ENCODE assay signal across 12 mouse cellular contexts in genomic region chr5:130048786-130049520, GRCm38 (mm10). TPM values are rescaled to one million over a fixed set of nuclear protein-coding genes. Genes with fewer than 3 reads are reported as not detected.
A peak's percentile ranks its signal among the peaks of the same experiment; 100 is the strongest.
DNase-seq lines count a peak whose midpoint lies in the region; ATAC-seq lines count a peak whose summit lies in the region.
"Had no signal": no experiment of that assay in that cellular context is flagged by ENCODE, and none has a peak within 500 bp of the region (broad histone marks: within the 10 kb centered on the region; RNA-seq: fewer than 3 reads in every experiment).

No protein-coding gene starts in this region.

- no peaks in the 10 kb centered on the region for H3K27me3 ChIP-seq in hindbrain, embryonic 14.5 days (ENCODE audit: control insufficient read depth, insufficient read depth, low read length)
- no peaks in the 10 kb centered on the region for H3K27me3 ChIP-seq in hindbrain, embryonic 10.5 days (ENCODE audit: insufficient read depth, poor library complexity, severe bottlenecking)
- H3K27me3 ChIP-seq: embryonic facial prominence, embryonic 12.5 days; limb, embryonic 12.5 days had no signal

- no peak overlapping the region for H3K4me3 ChIP-seq in hindbrain, embryonic 14.5 days (replicated peaks; ENCODE audit: low read length)
- H3K4me3 ChIP-seq in hindbrain, embryonic 10.5 days, result no peak overlapping the region
- H3K4me3 ChIP-seq: embryonic facial prominence, embryonic 12.5 days; heart, embryonic 15.5 days; limb, embryonic 12.5 days had no signal

- H3K4me2 ChIP-seq in hindbrain, embryonic 14.5 days (replicated peaks), result no peak overlapping the region
- H3K4me2 ChIP-seq: embryonic facial prominence, embryonic 12.5 days; heart, embryonic 15.5 days; limb, embryonic 12.5 days had no signal

- H3K4me1 ChIP-seq in hindbrain, embryonic 14.5 days (replicated peaks; ENCODE audit: control insufficient read depth, insufficient read depth, low read length), result no peaks in the 10 kb centered on the region
- H3K4me1 ChIP-seq in hindbrain, embryonic 10.5 days (replicated peaks), result peaks cover 4% of the 10 kb centered on the region; the same call in 1 of the 2 replicates
- H3K4me1 ChIP-seq: embryonic facial prominence, embryonic 12.5 days; limb, embryonic 12.5 days had no signal

- intact Hi-C loops in gastrocnemius, postnatal 14 days (cut with DNase I; ENCODE audit: low total_unique reads), result loop anchor here (5.0 kb wide), 1 partner anchor 88 kb away; no protein-coding TSS in a partner anchor

- 81% methylated on average over 15 of the region's 15 CpGs for WGBS in hindbrain, embryonic 14.5 days
- WGBS in hindbrain, embryonic 10.5 days, result 88% methylated on average over 15 of the region's 15 CpGs

- H3K9me3 ChIP-seq in hindbrain, embryonic 14.5 days (ENCODE audit: control insufficient read depth, low read length), result no peaks in the 10 kb centered on the region
- H3K9me3 ChIP-seq in hindbrain, embryonic 10.5 days, result no peaks in the 10 kb centered on the region
- H3K9me3 ChIP-seq: embryonic facial prominence, embryonic 12.5 days; heart, embryonic 15.5 days; limb, embryonic 12.5 days had no signal

- H3K9ac ChIP-seq in hindbrain, embryonic 14.5 days, result no peak overlapping the region
- H3K9ac ChIP-seq: embryonic facial prominence, embryonic 12.5 days; heart, embryonic 15.5 days; limb, embryonic 12.5 days had no signal

- ATAC-seq in hindbrain, embryonic 14.5 days (ENCODE audit: low FRiP score), result no peak
- ATAC-seq in granulocyte monocyte progenitor cell, adult 5-6 weeks (replicated peaks; ENCODE audit: poor library complexity, severe bottlenecking), result no peak

- H3K27ac ChIP-seq in hindbrain, embryonic 14.5 days, result peak overlapping the region; percentile 9; the same call in 1 of the 2 replicates
- no peak overlapping the region for H3K27ac ChIP-seq in hindbrain, embryonic 10.5 days
- H3K27ac ChIP-seq: embryonic facial prominence, embryonic 12.5 days; heart, embryonic 15.5 days; limb, embryonic 12.5 days had no signal

- peaks cover 71% of the 10 kb centered on the region for H3K36me3 ChIP-seq in hindbrain, embryonic 14.5 days (replicated peaks; ENCODE audit: control insufficient read depth, insufficient read depth)
- peaks cover 89% of the 10 kb centered on the region for H3K36me3 ChIP-seq in hindbrain, embryonic 10.5 days

- DNase-seq in hindbrain, embryonic 14.5 days (ENCODE audit: low spot score), result no peak
- DNase-seq in hindbrain, embryonic 10.5 days (ENCODE audit: low spot score), result no peak
- DNase-seq in A20 (ENCODE audit: low read depth, low spot score), result peak; percentile 78
- peak; percentile 64 for DNase-seq in gastrocnemius, postnatal 14 days
- DNase-seq in lung, postnatal 14 days, result peak; percentile 28
- DNase-seq in frontal cortex, postnatal 25 days (ENCODE audit: low spot score in 2 of 2), result no peak
- no peak for DNase-seq in layer of hippocampus, postnatal 36 days
- DNase-seq: adrenal gland, postnatal 14 days had no signal

RNA-seq across cellular contexts. Expression of gene Crcp, which starts 19.9 kb away (rescaled TPM):
- polyA plus RNA-seq in hindbrain, embryonic 14.5 days (2014; fragmentation: Nextera tagmentation; extraction: Ambion mirVana), result 49.2 and 51.9 TPM in 2 replicates
- 57.6 and 61.3 TPM in 2 replicates for polyA plus RNA-seq in hindbrain, embryonic 10.5 days (2016; fragmentation: Nextera tagmentation; extraction: Ambion mirVana)
- 10 to 100 TPM; 11.1 to 12.6 TPM for total RNA-seq in gastrocnemius, postnatal 14 days (2021)
- 31.2 and 52.0 TPM in 2 replicates for total RNA-seq in granulocyte monocyte progenitor cell, adult 5-6 weeks (2014; fragmentation: Nextera tagmentation)
- 40.7 and 67.6 TPM in 2 replicates for total RNA-seq in granulocyte monocyte progenitor cell, adult 5-6 weeks (2017)
- total RNA-seq in layer of hippocampus, postnatal 36 days (2021), result 10 to 100 TPM; 37.0 to 38.2 TPM

RNA-seq across cellular contexts. Expression of gene Asl, which starts 19.9 kb away (rescaled TPM):
- polyA plus RNA-seq in hindbrain, embryonic 14.5 days (2014; fragmentation: Nextera tagmentation; extraction: Ambion mirVana), result 41.3 and 41.5 TPM in 2 replicates
- polyA plus RNA-seq in hindbrain, embryonic 10.5 days (2016; fragmentation: Nextera tagmentation; extraction: Ambion mirVana), result 37.9 and 40.8 TPM in 2 replicates
- 10 to 100 TPM; 12.5 to 15.8 TPM for total RNA-seq in gastrocnemius, postnatal 14 days (2021)
- 34.6 and 40.6 TPM in 2 replicates for total RNA-seq in granulocyte monocyte progenitor cell, adult 5-6 weeks (2014; fragmentation: Nextera tagmentation)
- total RNA-seq in granulocyte monocyte progenitor cell, adult 5-6 weeks (2017), result 17.5 and 19.6 TPM in 2 replicates
- total RNA-seq in layer of hippocampus, postnatal 36 days (2021), result 10 to 100 TPM; 18.0 to 18.8 TPM

RNA-seq across cellular contexts. Expression of gene Tpst1, which starts 24.2 kb away (rescaled TPM):
- 62.2 and 63.0 TPM in 2 replicates for polyA plus RNA-seq in hindbrain, embryonic 14.5 days (2014; fragmentation: Nextera tagmentation; extraction: Ambion mirVana)
- 50.0 and 50.3 TPM in 2 replicates for polyA plus RNA-seq in hindbrain, embryonic 10.5 days (2016; fragmentation: Nextera tagmentation; extraction: Ambion mirVana)
- total RNA-seq in gastrocnemius, postnatal 14 days (2021), result 10 to 100 TPM; 15.6 to 22.6 TPM
- total RNA-seq in granulocyte monocyte progenitor cell, adult 5-6 weeks (2014; fragmentation: Nextera tagmentation), result 16.0 and 17.3 TPM in 2 replicates
- total RNA-seq in granulocyte monocyte progenitor cell, adult 5-6 weeks (2017), result 3.4 and 7.5 TPM in 2 replicates
- total RNA-seq in layer of hippocampus, postnatal 36 days (2021), result 10 to 100 TPM; 50.2 to 50.6 TPM

RNA-seq across cellular contexts. Expression of gene Gusb, which starts 46.1 kb away (rescaled TPM):
- 36.4 and 37.0 TPM in 2 replicates for polyA plus RNA-seq in hindbrain, embryonic 14.5 days (2014; fragmentation: Nextera tagmentation; extraction: Ambion mirVana)
- 36.1 and 40.5 TPM in 2 replicates for polyA plus RNA-seq in hindbrain, embryonic 10.5 days (2016; fragmentation: Nextera tagmentation; extraction: Ambion mirVana)
- 10 to 100 TPM; 10.6 to 13.4 TPM for total RNA-seq in gastrocnemius, postnatal 14 days (2021)
- 119 and 163 TPM in 2 replicates for total RNA-seq in granulocyte monocyte progenitor cell, adult 5-6 weeks (2014; fragmentation: Nextera tagmentation)
- total RNA-seq in granulocyte monocyte progenitor cell, adult 5-6 weeks (2017), result 91.6 and 103 TPM in 2 replicates
- 10 to 100 TPM in 1 of 2 experiments, 1 to 10 TPM in 1; 9.7 to 10.6 TPM for total RNA-seq in layer of hippocampus, postnatal 36 days (2021)

Comparison
In these comparisons a context has a peak if more than half of its experiments do, and no peak if none do; other contexts are left out.
1. DNase-seq: peak in A20 (single experiment), gastrocnemius, postnatal 14 days (single experiment) and lung, postnatal 14 days (single experiment); none in hindbrain, embryonic 14.5 days (single experiment), hindbrain, embryonic 10.5 days (single experiment), frontal cortex, postnatal 25 days (0 of 2) and layer of hippocampus, postnatal 36 days (0 of 2).